8 mouse cellular contexts compared by ENCODE assay signal in the genomic region with DNA sequence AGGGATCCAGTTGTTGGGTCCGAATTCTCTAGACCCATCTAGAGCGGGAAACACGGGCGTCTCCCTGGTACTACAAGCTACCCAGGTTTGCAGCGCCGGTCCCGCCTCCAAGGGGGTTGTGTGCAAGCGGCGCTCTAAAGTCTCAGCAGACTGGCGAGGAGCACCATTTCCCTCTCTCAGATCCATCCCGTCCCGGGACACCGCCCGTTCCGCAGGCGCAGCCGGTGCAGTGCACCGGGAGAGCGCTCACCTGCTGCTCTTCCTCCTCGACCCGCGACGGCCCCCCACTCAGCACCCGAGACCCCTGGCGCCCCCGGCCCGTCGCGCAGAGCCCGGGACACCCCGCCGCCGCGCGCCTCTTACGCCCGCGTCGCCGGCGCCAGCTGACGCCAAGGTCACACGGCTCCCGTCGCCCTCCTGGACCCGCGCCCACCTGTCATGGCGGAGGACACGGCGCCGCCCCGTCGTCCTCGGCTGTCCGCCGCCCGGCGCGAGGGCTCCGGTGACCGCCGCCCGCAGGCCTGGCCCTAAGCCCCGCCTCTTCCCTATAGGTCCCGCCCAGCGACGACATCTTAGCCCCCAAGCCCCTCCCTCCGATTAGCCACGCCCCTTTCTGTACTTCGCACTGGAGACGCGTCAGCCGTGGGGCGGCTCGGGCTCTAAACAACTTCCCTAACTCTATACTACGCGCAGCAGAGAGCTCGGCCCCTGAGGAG. TPM values are rescaled to one million over a fixed set of nuclear protein-coding genes. Genes with fewer than 3 reads are reported as not detected.
A peak's percentile ranks its signal among the peaks of the same experiment; 100 is the strongest.
DNase-seq lines count a peak whose midpoint lies in the region; ATAC-seq lines count a peak whose summit lies in the region.

Card19 (minus strand) TSS at position 534 of the 716 bp plus-strand sequence.

- ATAC-seq in heart, embryonic 13.5 days (ENCODE audit: extremely low read depth, insufficient number of reproducible peaks, low FRiP score, low TSS enrichment), result peak; percentile 78
- ATAC-seq in liver, embryonic 12.5 days, result peak; percentile 89
- ATAC-seq in stomach, embryonic 15.5 days (ENCODE audit: insufficient read depth, low FRiP score, low read depth), result peak; percentile 89

- H3K9ac ChIP-seq in heart, embryonic 13.5 days, result peak within 1 kb of the TSS; percentile 90
- H3K9ac ChIP-seq in liver, embryonic 12.5 days, result peak within 1 kb of the TSS; percentile 77
- H3K9ac ChIP-seq in stomach, embryonic 15.5 days, result peak within 1 kb of the TSS; percentile 70

- no peaks in the 10 kb centered on the region for H3K36me3 ChIP-seq in heart, embryonic 13.5 days
- no peaks in the 10 kb centered on the region for H3K36me3 ChIP-seq in liver, embryonic 12.5 days
- no peaks in the 10 kb centered on the region for H3K36me3 ChIP-seq in stomach, embryonic 15.5 days

- no peaks in the 10 kb centered on the region for H3K9me3 ChIP-seq in heart, embryonic 13.5 days
- H3K9me3 ChIP-seq in liver, embryonic 12.5 days (replicated peaks), result no peaks in the 10 kb centered on the region
- H3K9me3 ChIP-seq in stomach, embryonic 15.5 days, result no peaks in the 10 kb centered on the region

- H3K4me1 ChIP-seq in brown adipose tissue, adult 24 weeks (ENCODE audit: control insufficient read depth, insufficient read depth, insufficient read length, low read length), result peaks cover 17% of the 10 kb centered on the region
- H3K4me1 ChIP-seq in heart, embryonic 13.5 days, result peaks cover 53% of the 10 kb centered on the region
- peaks cover 40% of the 10 kb centered on the region for H3K4me1 ChIP-seq in liver, embryonic 12.5 days
- H3K4me1 ChIP-seq in stomach, embryonic 15.5 days, result peaks cover 27% of the 10 kb centered on the region

- peak; percentile 98 for DNase-seq in CD4-positive, CD25-positive, alpha-beta regulatory T cell, adult 2 months (ENCODE audit: low read depth, low spot score)
- peak; percentile 40 for DNase-seq in fat pad, adult 2 months (ENCODE audit: extremely low read depth, low read depth, low spot score)
- DNase-seq in kidney, postnatal 10 days, result peak; percentile 99
- DNase-seq in natural killer cell, adult 2 months (ENCODE audit: low spot score in 2 of 2), result peak; percentile 98

- H3K27ac ChIP-seq in brown adipose tissue, adult 24 weeks (replicated peaks; ENCODE audit: low read depth, low read length), result peak within 1 kb of the TSS; percentile 89
- peak within 1 kb of the TSS; percentile 89 for H3K27ac ChIP-seq in heart, embryonic 13.5 days (replicated peaks)
- peak within 1 kb of the TSS; percentile 65 for H3K27ac ChIP-seq in liver, embryonic 12.5 days
- H3K27ac ChIP-seq in stomach, embryonic 15.5 days, result peak within 1 kb of the TSS; percentile 78

- under 1% methylated on average over 76 of the region's 78 CpGs for WGBS in heart, embryonic 13.5 days
- WGBS in liver, embryonic 12.5 days (ENCODE audit: insufficient replicate concordance), result 3% methylated on average over 60 of the region's 78 CpGs
- WGBS in stomach, embryonic 15.5 days, result under 1% methylated on average over 76 of the region's 78 CpGs

- peak within 1 kb of the TSS; percentile 74 for H3K4me2 ChIP-seq in heart, embryonic 13.5 days
- peak within 1 kb of the TSS; percentile 99 for H3K4me2 ChIP-seq in liver, embryonic 12.5 days
- H3K4me2 ChIP-seq in stomach, embryonic 15.5 days, result peak within 1 kb of the TSS; percentile 75

- peak within 1 kb of the TSS; percentile 81 for H3K4me3 ChIP-seq in brown adipose tissue, adult 24 weeks (ENCODE audit: insufficient read depth, low read depth, low read length)
- H3K4me3 ChIP-seq in heart, embryonic 13.5 days, result peak within 1 kb of the TSS; percentile 80
- peak within 1 kb of the TSS; percentile 70 for H3K4me3 ChIP-seq in liver, embryonic 12.5 days
- H3K4me3 ChIP-seq in stomach, embryonic 15.5 days (replicated peaks), result peak within 1 kb of the TSS; percentile 73

- H3K27me3 ChIP-seq in heart, embryonic 13.5 days (replicated peaks), result 0 out of 2 replicates have a peak, but pooled peaks cover 3% of the 10 kb centered on the region
- H3K27me3 ChIP-seq in liver, embryonic 12.5 days (replicated peaks), result peaks cover 19% of the 10 kb centered on the region
- no peaks in the 10 kb centered on the region for H3K27me3 ChIP-seq in stomach, embryonic 15.5 days (replicated peaks)

RNA-seq across cellular contexts. Expression of gene Card19, which starts in this region (rescaled TPM):
- 68.4 and 68.7 TPM in 2 replicates for polyA plus RNA-seq in brown adipose tissue, adult 24 weeks (2012; ENCODE audit: insufficient read depth, insufficient read length, missing spikeins)
- 89.0 and 91.2 TPM in 2 replicates for polyA plus RNA-seq in heart, embryonic 13.5 days (2015; fragmentation: Nextera tagmentation; extraction: Ambion mirVana)
- 16.5 and 17.0 TPM in 2 replicates for polyA plus RNA-seq in liver, embryonic 12.5 days (2016; fragmentation: Nextera tagmentation; extraction: Ambion mirVana)
- polyA plus RNA-seq in stomach, embryonic 15.5 days (2015; fragmentation: Nextera tagmentation; extraction: Ambion mirVana), result 50.5 and 52.4 TPM in 2 replicates

Comparison
In these comparisons a context has a peak if more than half of its experiments do, and no peak if none do; other contexts are left out.
1. Peak in every context shown above with its lines: DNase-seq, ATAC-seq, H3K4me3 ChIP-seq and H3K27ac ChIP-seq.
2. DNase-seq: peak in every context shown above with its lines; median percentile 99 in kidney, postnatal 10 days; 98 in CD4-positive, CD25-positive, alpha-beta regulatory T cell, adult 2 months; 98 in natural killer cell, adult 2 months; 40 in fat pad, adult 2 months.